Mouse (Mus musculus) heart, adult 2 months (tissue): ENCODE data around the gene Pnpla8.

Source experiments
- CTCF ChIP-seq: fragments of 200-600 bp; IDR thresholded peaks from 2 replicates; pipeline ENCODE4 v1.8.1; 2022; ENCODE audit warnings: antibody characterized with exemption, mild to moderate bottlenecking, moderate library complexity
- POLR2A ChIP-seq: fragments of 200-500 bp; IDR thresholded peaks from 2 replicates; pipeline ENCODE4 v1.6.1; 2011; ENCODE audit warnings: mild to moderate bottlenecking, low read depth, low read length, control low read depth; ENCODE audit not compliant: insufficient read depth

DNA sequence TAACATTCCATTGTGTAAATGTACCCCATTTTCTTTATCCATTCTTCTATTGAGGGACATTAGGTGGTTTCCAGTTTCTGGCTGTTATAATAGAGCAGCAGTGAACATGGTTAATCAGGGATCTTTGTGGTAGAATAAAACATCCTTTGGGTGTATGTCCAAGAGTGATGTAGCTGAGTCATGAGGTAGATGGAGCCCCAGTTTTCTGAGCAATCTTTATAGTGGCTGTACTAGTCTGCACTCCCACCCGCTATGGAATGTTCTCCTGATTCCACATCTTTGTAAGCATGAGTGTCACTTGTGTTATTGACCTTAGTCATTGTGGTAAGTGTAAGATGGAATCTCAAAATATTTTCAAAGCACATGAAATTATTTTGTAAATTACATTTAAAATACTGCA is 82.8 kb downstream of the Pnpla8 start:
- TF ChIP-seq CTCF (no peak), POLR2A (no peak)
